Mouse (Mus musculus): ENCODE results near the gene Gtpbp3. TPM values are rescaled to one million over a fixed set of nuclear protein-coding genes. Genes with fewer than 3 reads are reported as not detected.
A peak's percentile ranks its signal among the peaks of the same experiment; 100 is the strongest.

The Gtpbp3 gene
- polyA plus RNA-seq (2015; fragmentation: Nextera tagmentation; extraction: Ambion mirVana) = 23.6 and 25.0 TPM in 2 replicates

GRCm38 (mm10) chr8:71487691-71488445 lies at the start of gene Gtpbp3:
Gtpbp3 (plus strand) TSS chr8:71488103.
- Histone ChIP-seq H3K4me3 (peak within 1 kb of the TSS; percentile 85), H3K9me3 (no peaks in the 10 kb centered on the region), H3K4me1 (peaks cover 35% of the 10 kb centered on the region), H3K27ac (peak within 1 kb of the TSS; percentile 88), H3K4me2 (replicated peaks) (peak within 1 kb of the TSS; percentile 100), H3K27me3 (no peaks in the 10 kb centered on the region), H3K9ac (peak within 1 kb of the TSS; percentile 91), H3K36me3 (peaks cover 46% of the 10 kb centered on the region)
- ATAC-seq (ENCODE audit: low FRiP score, low read depth) = peak; percentile 39
- under 1% methylated on average over 33 of the region's 33 CpGs for WGBS

GRCm38 (mm10) chr8:71441404-71441803 lies 46.5 kb upstream of the Gtpbp3 start:
- H3K27ac ChIP-seq = no peak overlapping the region
- H3K9ac ChIP-seq = no peak overlapping the region
- peak; percentile 57; the same call in 1 of the 2 replicates for ATAC-seq (ENCODE audit: low FRiP score, low read depth)
- H3K4me3 ChIP-seq = no peak overlapping the region
- H3K27me3 ChIP-seq = peaks cover 12% of the 10 kb centered on the region
- H3K9me3 ChIP-seq = no peaks in the 10 kb centered on the region
- peaks cover 4% of the 10 kb centered on the region; the same call in 1 of the 2 replicates for H3K4me1 ChIP-seq
- H3K4me2 ChIP-seq (replicated peaks) = no peak overlapping the region
- no peaks in the 10 kb centered on the region for H3K36me3 ChIP-seq
- WGBS = 1% methylated on average over 7 of the region's 7 CpGs

GRCm38 (mm10) chr8:71445096-71445495 lies 42.8 kb upstream of the Gtpbp3 start:
- ATAC-seq (ENCODE audit: low FRiP score, low read depth) = no peak
- no peak overlapping the region for H3K4me3 ChIP-seq
- WGBS = 59% methylated on average over 7 of the region's 7 CpGs

DNA sequence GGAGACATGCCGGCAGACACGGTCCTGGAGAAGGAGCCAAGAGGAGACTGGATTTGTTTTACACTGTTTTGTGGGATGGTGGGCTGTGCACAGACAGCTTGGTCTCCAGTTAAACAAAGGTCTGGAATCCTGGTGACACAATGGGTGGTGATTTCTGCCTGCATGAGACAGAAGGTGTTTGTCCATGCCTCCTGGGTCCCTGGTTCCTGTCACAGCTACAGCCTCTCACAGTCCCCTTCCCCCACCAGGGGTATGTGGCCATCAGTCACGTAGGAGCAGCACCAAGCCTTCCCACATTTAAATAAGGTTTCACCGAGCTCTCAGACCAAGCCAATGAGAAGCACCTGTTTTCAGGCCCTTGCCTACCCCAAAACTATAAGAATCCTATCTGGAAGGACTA lies 36.6 kb upstream of the Gtpbp3 start:
- 58% methylated on average over 4 of the region's 4 CpGs for WGBS
- no peak for ATAC-seq (ENCODE audit: low FRiP score, low read depth)
- Histone ChIP-seq H3K36me3 (peaks cover 2% of the 10 kb centered on the region; the same call in 1 of the 2 replicates), H3K27me3 (no peaks in the 10 kb centered on the region), H3K9ac (no peak overlapping the region), H3K4me1 (0 out of 2 replicates have a peak, but pooled peaks cover 5% of the 10 kb centered on the region), H3K4me2 (replicated peaks) (no peak overlapping the region), H3K4me3 (no peak overlapping the region), H3K9me3 (no peaks in the 10 kb centered on the region), H3K27ac (no peak overlapping the region)

More at GRCm38 (mm10) chr8:71445096-71445495, 42.8 kb upstream of the Gtpbp3 start:
- Histone ChIP-seq H3K9me3 (no peaks in the 10 kb centered on the region), H3K4me2 (replicated peaks) (no peak overlapping the region), H3K36me3 (no peaks in the 10 kb centered on the region), H3K4me1 (peaks cover 4% of the 10 kb centered on the region; the same call in 1 of the 2 replicates), H3K27me3 (peaks cover 5% of the 10 kb centered on the region), H3K9ac (no peak overlapping the region), H3K27ac (no peak overlapping the region)

DNA sequence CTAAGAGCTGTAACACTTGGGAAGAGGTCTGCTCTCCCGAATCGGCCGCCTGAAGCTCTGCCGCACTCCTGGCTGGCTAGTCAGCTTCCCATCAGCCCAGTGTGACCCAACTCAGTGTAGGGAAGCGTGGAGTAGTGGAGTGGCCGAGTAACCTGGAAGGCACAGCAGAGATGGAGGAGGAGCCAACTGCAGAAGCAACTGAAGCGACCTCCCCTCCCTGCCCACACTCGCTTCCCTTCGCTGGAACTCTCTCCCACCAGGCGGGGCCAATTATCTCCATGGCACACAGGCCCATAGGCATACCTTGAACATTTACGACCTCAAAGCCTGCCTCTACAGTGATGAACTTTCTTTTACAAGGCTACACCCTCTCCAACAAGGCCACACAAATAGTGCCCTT lies 36.1 kb upstream of the Gtpbp3 start:
- no peaks in the 10 kb centered on the region for H3K9me3 ChIP-seq
- peaks cover 7% of the 10 kb centered on the region for H3K36me3 ChIP-seq
- WGBS = 31% methylated on average over 11 of the region's 11 CpGs
- ATAC-seq (ENCODE audit: low FRiP score, low read depth) = no peak
- H3K9ac ChIP-seq = no peak overlapping the region
- H3K27me3 ChIP-seq = no peaks in the 10 kb centered on the region
- H3K4me2 ChIP-seq (replicated peaks) = no peak overlapping the region
- no peak overlapping the region for H3K27ac ChIP-seq
- H3K4me1 ChIP-seq = 0 out of 2 replicates have a peak, but pooled peaks cover 5% of the 10 kb centered on the region
- no peak overlapping the region for H3K4me3 ChIP-seq

- 85% methylated on average over 2 of the region's 2 CpGs for WGBS
- no peak overlapping the region for H3K9ac ChIP-seq
- H3K4me2 ChIP-seq (replicated peaks) = no peak overlapping the region
- H3K4me1 ChIP-seq = 0 out of 2 replicates have a peak, but pooled peaks cover 5% of the 10 kb centered on the region
- H3K4me3 ChIP-seq = no peak overlapping the region
- no peaks in the 10 kb centered on the region for H3K27me3 ChIP-seq
- 0 out of 2 replicates have a peak, but pooled peaks have one; percentile 58 for ATAC-seq (ENCODE audit: low FRiP score, low read depth)
- H3K27ac ChIP-seq = no peak overlapping the region
- no peaks in the 10 kb centered on the region for H3K9me3 ChIP-seq
- peaks cover 15% of the 10 kb centered on the region for H3K36me3 ChIP-seq
Observed at GRCm38 (mm10) chr8:71452669-71453068, 35.2 kb upstream of the Gtpbp3 start.

DNA sequence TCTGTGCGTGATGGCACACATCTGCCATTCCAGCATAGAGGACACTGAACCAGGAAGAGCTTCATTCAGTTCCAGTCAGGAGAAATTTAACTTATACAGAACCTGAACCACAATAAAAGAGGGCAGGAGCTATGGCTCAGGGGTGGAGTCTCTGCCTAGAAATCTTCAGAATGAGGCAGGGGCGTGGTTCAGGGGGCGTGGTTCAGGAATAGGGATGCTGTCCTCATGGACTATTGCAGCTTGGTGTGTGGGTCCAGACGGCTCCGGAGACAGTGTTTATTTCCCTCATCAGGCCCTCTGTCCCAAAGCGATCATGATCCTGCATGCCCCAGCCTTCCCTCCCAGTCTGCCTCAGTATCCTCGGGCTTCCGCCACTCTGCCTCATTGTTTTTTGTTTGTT lies 33.2 kb upstream of the Gtpbp3 start:
- H3K9me3 ChIP-seq = no peaks in the 10 kb centered on the region
- no peak overlapping the region for H3K4me3 ChIP-seq
- no peak overlapping the region for H3K4me2 ChIP-seq (replicated peaks)
- H3K4me1 ChIP-seq = peaks cover 7% of the 10 kb centered on the region; the same call in 1 of the 2 replicates
- 71% methylated on average over 8 of the region's 8 CpGs for WGBS
- no peak overlapping the region for H3K9ac ChIP-seq
- peaks cover 35% of the 10 kb centered on the region for H3K36me3 ChIP-seq
- H3K27ac ChIP-seq = no peak overlapping the region
- no peaks in the 10 kb centered on the region for H3K27me3 ChIP-seq
- no peak for ATAC-seq (ENCODE audit: low FRiP score, low read depth)

- no peaks in the 10 kb centered on the region for H3K9me3 ChIP-seq
- H3K36me3 ChIP-seq = peaks cover 54% of the 10 kb centered on the region
- WGBS = 34% methylated on average over 22 of the region's 22 CpGs
- no peak overlapping the region for H3K27ac ChIP-seq
- H3K4me2 ChIP-seq (replicated peaks) = no peak overlapping the region
- ATAC-seq (ENCODE audit: low FRiP score, low read depth) = peak; percentile 15; the same call in 1 of the 2 replicates
- H3K4me3 ChIP-seq = no peak overlapping the region
- no peak overlapping the region for H3K9ac ChIP-seq
- no peaks in the 10 kb centered on the region for H3K27me3 ChIP-seq
- H3K4me1 ChIP-seq = peaks cover 12% of the 10 kb centered on the region
Observed at GRCm38 (mm10) chr8:71456906-71457305, 31.0 kb upstream of the Gtpbp3 start.

- Histone ChIP-seq H3K9ac (no peak overlapping the region), H3K4me3 (no peak overlapping the region), H3K4me2 (replicated peaks) (no peak overlapping the region), H3K36me3 (peaks cover 54% of the 10 kb centered on the region), H3K27ac (no peak overlapping the region), H3K27me3 (no peaks in the 10 kb centered on the region), H3K4me1 (peaks cover 21% of the 10 kb centered on the region), H3K9me3 (no peaks in the 10 kb centered on the region)
- no peak for ATAC-seq (ENCODE audit: low FRiP score, low read depth)
- WGBS = 85% methylated on average over 20 of the region's 20 CpGs
Observed at GRCm38 (mm10) chr8:71457659-71458270, 30.1 kb upstream of the Gtpbp3 start.

- H3K4me1 ChIP-seq = peaks cover 33% of the 10 kb centered on the region
- no peak overlapping the region for H3K4me2 ChIP-seq (replicated peaks)
- no peak overlapping the region for H3K9ac ChIP-seq
- no peak for ATAC-seq (ENCODE audit: low FRiP score, low read depth)
- 94% methylated on average over 6 of the region's 6 CpGs for WGBS
- no peak overlapping the region for H3K4me3 ChIP-seq
- H3K9me3 ChIP-seq = no peaks in the 10 kb centered on the region
- H3K27ac ChIP-seq = no peak overlapping the region
- H3K27me3 ChIP-seq = no peaks in the 10 kb centered on the region
- H3K36me3 ChIP-seq = peaks cover 54% of the 10 kb centered on the region
Observed at GRCm38 (mm10) chr8:71460716-71461115, 27.2 kb upstream of the Gtpbp3 start.

GRCm38 (mm10) chr8:71461152-71461840 lies 26.6 kb upstream of the Gtpbp3 start:
- H3K9me3 ChIP-seq = no peaks in the 10 kb centered on the region
- 0 out of 2 replicates have a peak overlapping the region, but pooled peaks have one; percentile 13 for H3K9ac ChIP-seq
- H3K27me3 ChIP-seq = no peaks in the 10 kb centered on the region
- 83% methylated on average over 47 of the region's 47 CpGs for WGBS
- ATAC-seq (ENCODE audit: low FRiP score, low read depth) = no peak
- peaks cover 53% of the 10 kb centered on the region for H3K36me3 ChIP-seq
- H3K4me3 ChIP-seq = no peak overlapping the region; the same call in 1 of the 2 replicates
- H3K4me2 ChIP-seq (replicated peaks) = peak overlapping the region; percentile 92
- H3K27ac ChIP-seq = no peak overlapping the region
- H3K4me1 ChIP-seq = peaks cover 35% of the 10 kb centered on the region

DNA sequence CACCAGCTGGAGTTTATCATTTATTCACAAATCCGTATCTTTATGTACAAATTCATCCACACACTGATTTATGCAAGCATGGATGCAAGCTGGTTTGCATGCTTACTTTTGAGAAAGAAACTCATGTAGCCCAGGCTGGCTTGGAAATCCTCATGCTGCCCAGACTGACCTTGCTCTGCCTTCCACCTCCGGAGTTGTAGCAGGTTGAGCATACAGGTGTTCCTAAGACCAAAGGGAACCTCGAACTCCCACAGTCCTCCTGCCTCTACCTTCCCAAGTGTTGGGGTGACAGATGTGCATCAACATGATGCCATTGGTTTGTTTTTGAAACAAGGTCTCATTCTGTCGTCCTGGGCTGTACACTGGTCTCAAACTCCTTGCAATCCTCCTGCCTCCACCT lies 25.7 kb upstream of the Gtpbp3 start:
- WGBS = 75% methylated on average over 4 of the region's 4 CpGs
- Histone ChIP-seq H3K4me1 (peaks cover 35% of the 10 kb centered on the region), H3K9ac (peak overlapping the region; percentile 88), H3K4me3 (peak overlapping the region; percentile 87), H3K27ac (no peak overlapping the region), H3K9me3 (no peaks in the 10 kb centered on the region), H3K36me3 (peaks cover 44% of the 10 kb centered on the region), H3K4me2 (replicated peaks) (peak overlapping the region; percentile 92), H3K27me3 (no peaks in the 10 kb centered on the region)
- ATAC-seq (ENCODE audit: low FRiP score, low read depth) = no peak

Measured in limb, embryonic 13.5 days (tissue).